Mouse (Mus musculus): ENCODE measurements around the gene 1700123K08Rik.
"Not testable (repeated sequence)": the region's sequence is repeated elsewhere in the genome, so short reads cannot be mapped to it uniquely, and the experiment has no call there.

- not testable (repeated sequence) for TF ChIP-seq CTCF (IDR thresholded peaks at IDR 0.05; ENCODE audit: low read depth, low read length); POLR2A (IDR thresholded peaks at IDR 0.05; ENCODE audit: borderline replicate concordance, low read depth, low read length)
Measured at GRCm38 (mm10) chr5:138564612-138565011, at the start of gene 1700123K08Rik.

Data from bone marrow macrophage, adult 2 months (primary cell).